Mouse (Mus musculus) brain, embryonic 14.5 days (tissue): ENCODE results near the gene Kdm8.

ENCODE experiments used
- CTCF ChIP-seq: fragments of 200-500 bp; IDR thresholded peaks from 2 replicates; pipeline ENCODE4 v1.5.1; 2012; ENCODE audit warnings: inconsistent platforms, mild to moderate bottlenecking, moderate library complexity, borderline replicate concordance; ENCODE audit not compliant: insufficient read depth, insufficient read length; ENCODE audit errors: extremely low read depth
- POLR2A ChIP-seq: fragments of 200-500 bp; IDR thresholded peaks from 2 replicates; pipeline ENCODE4 v1.6.1; 2012; ENCODE audit warnings: mild to moderate bottlenecking, inconsistent platforms, borderline replicate concordance; ENCODE audit not compliant: poor library complexity, insufficient read depth, insufficient read length, severe bottlenecking; ENCODE audit errors: extremely low read depth

- TF ChIP-seq POLR2A, result no peak
- peak; percentile 92 for TF ChIP-seq CTCF
Observed at GRCm38 (mm10) chr7:125469937-125470336, 25.5 kb downstream of the Kdm8 start.
